Mouse (Mus musculus): ENCODE data around the gene Ccdc172.

The Ccdc172 gene

DNA sequence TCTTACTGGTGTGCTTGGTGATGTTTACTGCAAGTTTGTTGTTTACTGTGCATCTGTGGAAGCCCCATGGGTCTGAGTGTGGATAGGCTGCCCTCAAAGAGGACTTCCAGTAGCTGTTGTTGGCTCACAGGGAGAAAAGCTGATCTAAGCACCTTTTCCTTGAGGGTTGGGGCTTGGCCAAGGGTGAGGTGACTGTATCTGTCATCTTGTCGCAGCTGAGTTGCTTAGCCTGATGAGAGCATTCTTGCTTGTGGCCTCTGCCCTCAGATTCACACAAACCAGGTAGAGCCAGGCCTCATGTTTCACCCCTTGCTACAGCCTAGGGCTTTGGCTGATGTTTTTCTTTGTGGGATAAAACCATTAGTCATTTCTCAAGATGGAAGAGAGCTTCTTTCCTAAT is 38.7 kb downstream of the Ccdc172 start:
- H3K9me3 ChIP-seq (ENCODE audit: low read length), result peaks cover 8% of the 10 kb centered on the region; the same call in 1 of the 2 replicates
- H3K36me3 ChIP-seq (ENCODE audit: insufficient read depth, low read length), result no peaks in the 10 kb centered on the region
- H3K4me3 ChIP-seq (replicated peaks; ENCODE audit: low read length), result no peak overlapping the region
- H3K4me1 ChIP-seq (replicated peaks; ENCODE audit: low read depth, low read length), result peaks cover 4% of the 10 kb centered on the region; the same call in 1 of the 2 replicates
- TF ChIP-seq NANOG (IDR thresholded peaks at IDR 0.05; ENCODE audit: borderline replicate concordance, low read length) (no peak), CTCF (conservative IDR thresholded peaks at IDR 0.05; ENCODE audit: low read length) (no peak), POU5F1 (IDR thresholded peaks at IDR 0.05; ENCODE audit: borderline replicate concordance, low read length) (no peak)
- no peaks in the 10 kb centered on the region for H3K27me3 ChIP-seq (ENCODE audit: insufficient read depth, low read length)

DNA sequence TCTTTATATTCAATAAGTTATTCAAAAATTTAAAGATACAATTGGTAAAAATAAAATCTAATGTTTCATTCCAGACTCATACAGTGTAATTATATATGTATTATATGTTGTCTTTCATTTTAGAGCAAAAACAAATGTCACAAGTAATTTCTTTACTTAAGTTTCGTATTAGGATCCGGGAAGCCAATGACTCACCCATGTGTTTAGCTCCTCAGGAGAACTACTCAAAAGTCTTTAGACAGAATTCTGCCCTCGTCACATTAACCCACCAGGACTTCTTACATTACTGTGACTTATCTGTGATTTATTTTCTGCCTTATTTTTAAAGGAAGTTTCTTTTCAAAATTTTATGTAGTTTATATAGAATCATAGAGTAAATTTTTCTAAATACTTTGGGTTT is 39.1 kb downstream of the Ccdc172 start:
- peaks cover 8% of the 10 kb centered on the region; the same call in 1 of the 2 replicates for H3K9me3 ChIP-seq (ENCODE audit: low read length)
- peaks cover 1% of the 10 kb centered on the region; the same call in 1 of the 2 replicates for H3K4me1 ChIP-seq (replicated peaks; ENCODE audit: low read depth, low read length)
- no peaks in the 10 kb centered on the region for H3K27me3 ChIP-seq (ENCODE audit: insufficient read depth, low read length)
- no peaks in the 10 kb centered on the region for H3K36me3 ChIP-seq (ENCODE audit: insufficient read depth, low read length)
- TF ChIP-seq CTCF (conservative IDR thresholded peaks at IDR 0.05; ENCODE audit: low read length), result no peak
- H3K4me3 ChIP-seq (replicated peaks; ENCODE audit: low read length), result no peak overlapping the region

DNA sequence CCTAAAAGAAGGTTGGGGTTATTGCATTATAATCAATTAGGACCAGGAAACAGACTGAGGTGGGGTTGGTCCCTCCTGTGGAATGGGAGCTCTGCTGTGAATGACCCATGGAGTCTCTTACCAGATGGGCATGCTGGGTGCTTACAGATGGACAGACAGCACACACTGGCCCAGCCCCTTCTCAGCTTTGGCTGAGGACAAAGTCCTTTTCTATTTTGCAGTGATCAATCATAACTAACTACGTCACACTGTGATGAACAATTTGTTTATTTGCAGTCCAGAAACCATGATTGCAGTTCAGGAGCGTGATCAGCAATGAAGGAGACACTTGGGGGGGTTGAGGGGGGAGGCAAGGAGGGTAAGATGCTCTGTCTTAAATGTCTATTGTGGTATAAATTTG is 43.2 kb downstream of the Ccdc172 start:
- Histone ChIP-seq H3K36me3 (ENCODE audit: insufficient read depth, low read length) (no peaks in the 10 kb centered on the region), H3K4me3 (replicated peaks; ENCODE audit: low read length) (no peak overlapping the region), H3K27me3 (ENCODE audit: insufficient read depth, low read length) (no peaks in the 10 kb centered on the region), H3K4me1 (replicated peaks; ENCODE audit: low read depth, low read length) (peaks cover 3% of the 10 kb centered on the region), H3K9me3 (ENCODE audit: low read length) (peaks cover 8% of the 10 kb centered on the region; the same call in 1 of the 2 replicates)
- no peak for TF ChIP-seq NANOG (IDR thresholded peaks at IDR 0.05; ENCODE audit: borderline replicate concordance, low read length)
- no peak for TF ChIP-seq POU5F1 (IDR thresholded peaks at IDR 0.05; ENCODE audit: borderline replicate concordance, low read length)
- TF ChIP-seq CTCF (conservative IDR thresholded peaks at IDR 0.05; ENCODE audit: low read length), result no peak

DNA sequence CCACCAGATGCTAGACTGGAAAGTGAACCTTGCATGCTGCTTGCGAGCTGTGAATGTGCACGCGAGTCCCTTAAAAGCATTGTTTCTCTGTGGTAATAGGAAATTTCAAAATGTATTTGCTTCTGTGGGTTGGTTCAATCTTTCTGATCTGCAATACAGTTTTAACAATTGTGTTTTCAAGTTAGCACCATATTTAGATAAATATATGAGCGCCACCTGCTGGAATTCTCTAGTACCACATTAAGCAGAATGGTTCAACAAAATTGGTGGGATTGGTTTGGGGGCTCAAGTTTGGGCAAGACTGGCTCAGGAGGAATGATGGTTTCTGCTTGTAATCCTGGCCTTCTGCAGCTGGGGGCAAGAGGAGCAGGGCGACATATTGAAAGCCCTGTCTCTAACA is 46.6 kb downstream of the Ccdc172 start:
- TF ChIP-seq CTCF (conservative IDR thresholded peaks at IDR 0.05; ENCODE audit: low read length), result peak; percentile 70
- TF ChIP-seq POU5F1 (IDR thresholded peaks at IDR 0.05; ENCODE audit: borderline replicate concordance, low read length), result no peak
- H3K27me3 ChIP-seq (ENCODE audit: insufficient read depth, low read length), result no peaks in the 10 kb centered on the region
- H3K4me1 ChIP-seq (replicated peaks; ENCODE audit: low read depth, low read length), result peaks cover 29% of the 10 kb centered on the region
- H3K9me3 ChIP-seq (ENCODE audit: low read length), result peaks cover 8% of the 10 kb centered on the region; the same call in 1 of the 2 replicates
- H3K36me3 ChIP-seq (ENCODE audit: insufficient read depth, low read length), result no peaks in the 10 kb centered on the region
- no peak overlapping the region for H3K4me3 ChIP-seq (replicated peaks; ENCODE audit: low read length)

DNA sequence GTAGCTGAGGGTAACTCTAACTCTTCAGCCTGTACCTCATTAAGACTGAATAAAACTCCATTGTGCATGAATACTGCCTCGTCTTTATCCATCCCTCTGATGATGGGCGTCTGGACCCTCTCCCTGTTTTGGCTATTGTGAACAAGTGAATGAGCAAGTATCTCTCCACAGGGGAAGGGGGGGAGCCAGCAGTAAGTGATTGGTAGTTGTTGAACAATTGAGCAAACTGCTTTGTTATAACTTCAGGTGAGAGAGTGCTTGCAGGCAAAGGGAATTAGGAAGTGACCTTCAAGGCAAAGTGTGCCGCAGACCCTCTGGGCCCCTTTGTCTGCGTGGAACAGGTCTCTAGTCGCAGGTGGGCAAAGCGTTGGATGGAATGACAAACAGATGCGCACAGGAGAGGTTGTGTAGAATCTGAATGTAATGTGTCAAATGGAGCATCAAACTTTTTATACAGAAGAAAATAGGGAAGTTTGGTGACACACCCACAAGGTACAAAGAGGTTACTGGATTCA is 50.6 kb downstream of the Ccdc172 start:
- Histone ChIP-seq H3K4me1 (replicated peaks; ENCODE audit: low read depth, low read length) (peaks cover 41% of the 10 kb centered on the region), H3K27me3 (ENCODE audit: insufficient read depth, low read length) (no peaks in the 10 kb centered on the region), H3K36me3 (ENCODE audit: insufficient read depth, low read length) (no peaks in the 10 kb centered on the region), H3K9me3 (ENCODE audit: low read length) (no peaks in the 10 kb centered on the region), H3K4me3 (replicated peaks; ENCODE audit: low read length) (no peak overlapping the region)
- no peak for TF ChIP-seq CTCF (conservative IDR thresholded peaks at IDR 0.05; ENCODE audit: low read length)
- peak; percentile 77 for TF ChIP-seq NANOG (IDR thresholded peaks at IDR 0.05; ENCODE audit: borderline replicate concordance, low read length)
- no peak for TF ChIP-seq POU5F1 (IDR thresholded peaks at IDR 0.05; ENCODE audit: borderline replicate concordance, low read length)

DNA sequence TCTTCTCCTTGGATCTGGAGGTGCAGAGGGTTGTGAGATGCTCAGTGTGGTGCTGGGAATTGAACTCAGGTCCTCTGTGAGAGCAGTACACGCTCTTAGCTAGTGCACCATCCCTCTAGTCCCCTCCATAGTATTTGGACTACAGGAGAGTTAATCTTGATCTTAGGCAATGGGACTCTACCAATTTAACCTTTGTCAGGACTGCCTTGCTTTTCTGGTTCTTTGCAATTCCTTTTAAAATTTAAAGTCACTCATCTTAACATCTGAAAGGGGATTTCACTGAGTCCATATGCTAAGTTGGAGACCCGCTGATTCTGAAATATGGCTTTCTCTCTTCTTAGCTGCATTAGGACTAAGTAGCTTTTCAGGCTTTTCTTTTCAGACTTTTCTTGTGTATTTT is 59.8 kb downstream of the Ccdc172 start:
- Histone ChIP-seq H3K9me3 (ENCODE audit: low read length) (no peaks in the 10 kb centered on the region), H3K4me1 (replicated peaks; ENCODE audit: low read depth, low read length) (peaks cover 57% of the 10 kb centered on the region), H3K27me3 (ENCODE audit: insufficient read depth, low read length) (0 out of 2 replicates have a peak, but pooled peaks cover 2% of the 10 kb centered on the region), H3K36me3 (ENCODE audit: insufficient read depth, low read length) (no peaks in the 10 kb centered on the region), H3K4me3 (replicated peaks; ENCODE audit: low read length) (no peak overlapping the region)
- TF ChIP-seq POU5F1 (IDR thresholded peaks at IDR 0.05; ENCODE audit: borderline replicate concordance, low read length) (no peak), NANOG (IDR thresholded peaks at IDR 0.05; ENCODE audit: borderline replicate concordance, low read length) (peak; percentile 59)

DNA sequence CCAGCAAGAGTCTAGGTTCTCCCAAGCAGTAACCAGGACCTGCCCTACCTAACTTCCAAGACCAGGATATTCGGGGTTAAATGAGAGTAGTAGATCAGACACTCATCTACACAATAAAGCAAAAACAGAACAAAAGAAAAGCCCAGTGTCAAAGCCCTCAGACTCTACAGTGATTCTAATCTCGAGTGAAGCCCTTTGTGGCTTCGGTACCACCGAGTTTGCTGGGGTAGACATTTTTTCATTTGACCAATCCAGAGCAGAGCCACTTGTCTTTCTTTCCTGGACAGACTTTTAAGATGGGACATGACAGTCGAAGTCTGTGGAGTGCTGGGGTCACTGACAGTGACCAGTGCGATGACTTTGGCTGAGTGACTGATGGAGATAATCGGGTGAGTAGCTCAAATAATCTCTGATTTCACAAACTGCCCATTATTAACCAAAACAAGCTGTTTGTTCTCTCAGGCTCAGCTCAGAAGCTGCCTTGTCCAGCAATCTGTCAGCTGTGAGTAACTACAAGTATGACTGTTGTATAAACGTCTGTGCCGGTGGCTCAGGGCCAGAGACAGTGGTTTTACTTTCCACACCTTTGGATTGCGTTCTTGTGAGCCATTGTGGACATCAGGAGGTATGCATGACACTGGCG is 60.8 kb downstream of the Ccdc172 start:
- TF ChIP-seq NANOG (IDR thresholded peaks at IDR 0.05; ENCODE audit: borderline replicate concordance, low read length) (peak; percentile 55; the same call in 1 of the 2 replicates), POU5F1 (IDR thresholded peaks at IDR 0.05; ENCODE audit: borderline replicate concordance, low read length) (no peak), CTCF (conservative IDR thresholded peaks at IDR 0.05; ENCODE audit: low read length) (no peak)
- H3K27me3 ChIP-seq (ENCODE audit: insufficient read depth, low read length), result 0 out of 2 replicates have a peak, but pooled peaks cover 2% of the 10 kb centered on the region
- peak overlapping the region; percentile 50; the same call in 1 of the 2 replicates for H3K4me3 ChIP-seq (replicated peaks; ENCODE audit: low read length)
- H3K4me1 ChIP-seq (replicated peaks; ENCODE audit: low read depth, low read length), result peaks cover 53% of the 10 kb centered on the region
- no peaks in the 10 kb centered on the region for H3K9me3 ChIP-seq (ENCODE audit: low read length)
- H3K36me3 ChIP-seq (ENCODE audit: insufficient read depth, low read length), result no peaks in the 10 kb centered on the region

DNA sequence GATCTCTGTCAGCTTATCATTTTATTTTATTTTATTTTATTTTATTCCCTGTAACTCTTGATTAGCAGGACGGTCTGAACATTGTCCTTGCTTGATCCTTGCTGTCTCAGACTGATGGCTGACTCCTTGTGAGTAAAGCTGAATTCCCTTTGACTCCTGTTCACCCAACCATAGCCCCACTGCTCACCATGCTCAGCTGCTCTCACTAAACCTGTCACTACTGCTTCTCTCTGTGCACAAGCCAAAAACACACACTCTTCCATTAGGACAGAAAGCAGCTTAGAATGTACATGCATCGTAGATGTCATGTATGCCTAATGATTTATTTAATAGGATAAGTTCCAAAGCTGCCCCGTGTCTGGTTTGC is 61.3 kb downstream of the Ccdc172 start:
- TF ChIP-seq CTCF (conservative IDR thresholded peaks at IDR 0.05; ENCODE audit: low read length) (no peak), NANOG (IDR thresholded peaks at IDR 0.05; ENCODE audit: borderline replicate concordance, low read length) (no peak), POU5F1 (IDR thresholded peaks at IDR 0.05; ENCODE audit: borderline replicate concordance, low read length) (no peak)
- Histone ChIP-seq H3K4me1 (replicated peaks; ENCODE audit: low read depth, low read length) (peaks cover 50% of the 10 kb centered on the region), H3K36me3 (ENCODE audit: insufficient read depth, low read length) (no peaks in the 10 kb centered on the region), H3K9me3 (ENCODE audit: low read length) (no peaks in the 10 kb centered on the region), H3K4me3 (replicated peaks; ENCODE audit: low read length) (peak overlapping the region; percentile 50; the same call in 1 of the 2 replicates), H3K27me3 (ENCODE audit: insufficient read depth, low read length) (0 out of 2 replicates have a peak, but pooled peaks cover 2% of the 10 kb centered on the region)

DNA sequence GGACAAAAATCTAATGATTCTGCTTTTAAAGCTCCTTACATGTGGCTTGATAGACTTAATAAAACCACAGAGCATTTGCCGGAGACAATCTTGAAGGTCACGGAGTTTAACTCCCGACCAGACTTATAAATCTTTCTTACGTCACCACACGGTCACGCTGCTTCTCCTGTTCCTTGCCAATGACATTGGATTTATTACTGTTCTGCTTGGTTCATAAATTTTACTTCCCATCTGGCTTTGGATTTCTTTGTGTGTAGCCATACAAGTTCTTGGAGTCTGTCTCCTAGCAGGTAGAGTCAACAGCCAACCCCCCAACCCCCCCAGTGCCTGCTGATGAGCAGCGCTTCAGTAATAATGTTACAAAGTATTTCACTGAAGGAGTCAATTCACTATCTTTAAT is 70.2 kb downstream of the Ccdc172 start:
- Histone ChIP-seq H3K9me3 (ENCODE audit: low read length) (no peaks in the 10 kb centered on the region), H3K36me3 (ENCODE audit: insufficient read depth, low read length) (no peaks in the 10 kb centered on the region), H3K27me3 (ENCODE audit: insufficient read depth, low read length) (no peaks in the 10 kb centered on the region), H3K4me3 (replicated peaks; ENCODE audit: low read length) (no peak overlapping the region), H3K4me1 (replicated peaks; ENCODE audit: low read depth, low read length) (peaks cover 16% of the 10 kb centered on the region)
- TF ChIP-seq NANOG (IDR thresholded peaks at IDR 0.05; ENCODE audit: borderline replicate concordance, low read length), result no peak
- no peak for TF ChIP-seq POU5F1 (IDR thresholded peaks at IDR 0.05; ENCODE audit: borderline replicate concordance, low read length)
- TF ChIP-seq CTCF (conservative IDR thresholded peaks at IDR 0.05; ENCODE audit: low read length), result no peak

Data from E14TG2a.4 (cell line).